ENCODE assay signal across 8 mouse cellular contexts in genomic region chr13:96541381-96541780, GRCm38 (mm10). TPM values are rescaled to one million over a fixed set of nuclear protein-coding genes. Genes with fewer than 3 reads are reported as not detected.
A peak's percentile ranks its signal among the peaks of the same experiment; 100 is the strongest.
DNase-seq lines count a peak whose midpoint lies in the region; ATAC-seq and TF ChIP-seq lines count a peak whose summit lies in the region.

No protein-coding gene starts in this region.

- H3K9me3 ChIP-seq in erythroblast, embryonic 14.5 days (ENCODE audit: control insufficient read depth, low read length), result no peaks in the 10 kb centered on the region
- no peaks in the 10 kb centered on the region for H3K9me3 ChIP-seq in neural tube, embryonic 11.5 days (ENCODE audit: control insufficient read depth, low read length)
- no peaks in the 10 kb centered on the region for H3K9me3 ChIP-seq in liver, embryonic 13.5 days (replicated peaks)

- no peak overlapping the region for H3K27ac ChIP-seq in neural tube, embryonic 11.5 days (ENCODE audit: low read depth, low read length)
- H3K27ac ChIP-seq in liver, embryonic 13.5 days, result no peak overlapping the region
- H3K27ac ChIP-seq in kidney, adult 2 months (ENCODE audit: insufficient read depth, low read depth, low read length), result no peak overlapping the region

- peak overlapping the region; percentile 49; the same call in 1 of the 2 replicates for H3K4me2 ChIP-seq in neural tube, embryonic 11.5 days (ENCODE audit: low read depth)
- peak overlapping the region; percentile 71 for H3K4me2 ChIP-seq in liver, embryonic 13.5 days

- TF ChIP-seq CTCF in kidney, adult 2 months (conservative IDR thresholded peaks at IDR 0.05; ENCODE audit: insufficient read depth, insufficient read length, low read depth, low read length), result no peak

- no peak for DNase-seq in neural tube, embryonic 11.5 days (ENCODE audit: low spot score)
- no peak for DNase-seq in neural tube, embryonic 10.5 days (ENCODE audit: extremely low spot score, low spot score)
- DNase-seq in liver, embryonic 13.5 days, result no peak
- no peak for DNase-seq in urinary bladder, postnatal 14 days (ENCODE audit: low spot score)
- DNase-seq in kidney, adult 2 months, result no peak
- no peak for DNase-seq in yolk sac, embryonic 10.5 days (ENCODE audit: low spot score)

- H3K9ac ChIP-seq in neural tube, embryonic 11.5 days (ENCODE audit: low read length), result no peak overlapping the region
- peak overlapping the region; percentile 80 for H3K9ac ChIP-seq in liver, embryonic 13.5 days

- no peak for TF ChIP-seq POLR2A in kidney, adult 2 months (IDR thresholded peaks at IDR 0.05; ENCODE audit: low read depth, low read length)

- peaks cover 2% of the 10 kb centered on the region; the same call in 1 of the 2 replicates for H3K36me3 ChIP-seq in erythroblast, embryonic 14.5 days (ENCODE audit: control insufficient read depth)
- no peaks in the 10 kb centered on the region for H3K36me3 ChIP-seq in neural tube, embryonic 11.5 days (ENCODE audit: control insufficient read depth, insufficient read depth, low read length)
- no peaks in the 10 kb centered on the region for H3K36me3 ChIP-seq in liver, embryonic 13.5 days
- no peaks in the 10 kb centered on the region for H3K36me3 ChIP-seq in kidney, adult 2 months (ENCODE audit: control insufficient read depth, insufficient read depth, low read length)

- 51% methylated on average over 2 of the region's 2 CpGs for WGBS in neural tube, embryonic 11.5 days
- whole genome bisulfite sequencing in liver, embryonic 13.5 days (ENCODE audit: insufficient replicate concordance), result 14% methylated on average over 2 of the region's 2 CpGs
- whole genome bisulfite sequencing in kidney, adult 2 months, result 33% methylated on average over 2 of the region's 2 CpGs

- H3K27me3 ChIP-seq in erythroblast, embryonic 14.5 days (ENCODE audit: control insufficient read depth), result no peaks in the 10 kb centered on the region
- no peaks in the 10 kb centered on the region for H3K27me3 ChIP-seq in neural tube, embryonic 11.5 days (ENCODE audit: control insufficient read depth, insufficient read depth, low read length)
- no peaks in the 10 kb centered on the region for H3K27me3 ChIP-seq in liver, embryonic 13.5 days
- no peaks in the 10 kb centered on the region for H3K27me3 ChIP-seq in kidney, adult 2 months (replicated peaks; ENCODE audit: control insufficient read depth, insufficient read depth, low read length)

- peak overlapping the region; percentile 100 for H3K4me3 ChIP-seq in erythroblast, embryonic 14.5 days (replicated peaks)
- H3K4me3 ChIP-seq in neural tube, embryonic 11.5 days (ENCODE audit: low read depth, low read length), result no peak overlapping the region
- H3K4me3 ChIP-seq in liver, embryonic 13.5 days (replicated peaks), result peak overlapping the region; percentile 86
- no peak overlapping the region for H3K4me3 ChIP-seq in kidney, adult 2 months (ENCODE audit: insufficient read depth, low read depth, low read length)

- ATAC-seq in erythroblast, adult 5-6 weeks (replicated peaks; ENCODE audit: low FRiP score, poor library complexity, severe bottlenecking), result no peak
- no peak for ATAC-seq in neural tube, embryonic 11.5 days (ENCODE audit: insufficient read depth, low FRiP score, low TSS enrichment)
- no peak for ATAC-seq in liver, embryonic 13.5 days (ENCODE audit: low read depth)

- peaks cover 35% of the 10 kb centered on the region for H3K4me1 ChIP-seq in erythroblast, embryonic 14.5 days (ENCODE audit: control insufficient read depth)
- no peaks in the 10 kb centered on the region for H3K4me1 ChIP-seq in neural tube, embryonic 11.5 days (ENCODE audit: control insufficient read depth, insufficient read depth, low read length)
- H3K4me1 ChIP-seq in liver, embryonic 13.5 days (replicated peaks), result peaks cover 42% of the 10 kb centered on the region
- H3K4me1 ChIP-seq in kidney, adult 2 months (ENCODE audit: control insufficient read depth, insufficient read depth, low read length), result peaks cover 3% of the 10 kb centered on the region; the same call in 1 of the 2 replicates

RNA-seq across cellular contexts. Expression of gene Polk, which starts 1.0 kb away (rescaled TPM):
- 0.03 and 0.06 TPM in 2 replicates for polyA plus RNA-seq in erythroblast, embryonic 14.5 days (2012)
- 0.58 and 5.6 TPM in 2 replicates for total RNA-seq in erythroblast, adult 5-6 weeks (2015; ENCODE audit: low replicate concordance)
- total RNA-seq in erythroblast, adult 5-6 weeks (2017; ENCODE audit: low replicate concordance), result 3.3 and 6.6 TPM in 2 replicates
- 6.0 and 6.7 TPM in 2 replicates for polyA plus RNA-seq in neural tube, embryonic 11.5 days (2014; fragmentation: Nextera tagmentation; extraction: Ambion mirVana)
- 3.4 and 4.9 TPM in 2 replicates for polyA plus RNA-seq in liver, embryonic 13.5 days (2015; fragmentation: Nextera tagmentation; extraction: Ambion mirVana)
- 1.7 and 1.9 TPM in 2 replicates for polyA plus RNA-seq in kidney, adult 2 months (2012; rRNA removed)

RNA-seq across cellular contexts. Expression of gene Col4a3bp, which starts 1.0 kb away (rescaled TPM):
- polyA plus RNA-seq in erythroblast, embryonic 14.5 days (2012), result 0.54 and 0.74 TPM in 2 replicates
- total RNA-seq in erythroblast, adult 5-6 weeks (2015; ENCODE audit: low replicate concordance), result 42.3 and 56.6 TPM in 2 replicates
- total RNA-seq in erythroblast, adult 5-6 weeks (2017; ENCODE audit: low replicate concordance), result 45.4 and 57.6 TPM in 2 replicates
- 5.9 and 6.8 TPM in 2 replicates for polyA plus RNA-seq in neural tube, embryonic 11.5 days (2014; fragmentation: Nextera tagmentation; extraction: Ambion mirVana)
- polyA plus RNA-seq in liver, embryonic 13.5 days (2015; fragmentation: Nextera tagmentation; extraction: Ambion mirVana), result 4.3 and 5.6 TPM in 2 replicates
- 13.1 and 13.6 TPM in 2 replicates for polyA plus RNA-seq in kidney, adult 2 months (2012; rRNA removed)

RNA-seq across cellular contexts. Expression of gene Gm17622, which starts 50.8 kb away (rescaled TPM):
- not detected in 2 replicates for polyA plus RNA-seq in erythroblast, embryonic 14.5 days (2012)
- not detected in 2 replicates for total RNA-seq in erythroblast, adult 5-6 weeks (2015; ENCODE audit: low replicate concordance)
- total RNA-seq in erythroblast, adult 5-6 weeks (2017; ENCODE audit: low replicate concordance), result not detected in 2 replicates
- polyA plus RNA-seq in neural tube, embryonic 11.5 days (2014; fragmentation: Nextera tagmentation; extraction: Ambion mirVana), result not detected in 2 replicates
- not detected in 2 replicates for polyA plus RNA-seq in liver, embryonic 13.5 days (2015; fragmentation: Nextera tagmentation; extraction: Ambion mirVana)
- polyA plus RNA-seq in kidney, adult 2 months (2012; rRNA removed), result not detected in 2 replicates

Comparison
In these comparisons a context has a peak if more than half of its experiments do, and no peak if none do; other contexts are left out.
1. H3K4me3 ChIP-seq: peak in erythroblast, embryonic 14.5 days (single experiment) and liver, embryonic 13.5 days (single experiment); none in neural tube, embryonic 11.5 days (single experiment) and kidney, adult 2 months (single experiment).